22 mouse cellular contexts compared by ENCODE assay signal in genomic region chr17:49965846-49966762, GRCm38 (mm10).
DNase-seq lines count a peak whose midpoint lies in the region; ATAC-seq and TF ChIP-seq lines count a peak whose summit lies in the region.
"Had no signal": no experiment of that assay in that cellular context is flagged by ENCODE, and none has a peak within 500 bp of the region (broad histone marks: within the 10 kb centered on the region; RNA-seq: fewer than 3 reads in every experiment).

No protein-coding gene starts in this region.

- H3K4me1 ChIP-seq in hindbrain, embryonic 13.5 days (replicated peaks), result peaks cover 6% of the 10 kb centered on the region; the same call in 1 of the 2 replicates
- no peaks in the 10 kb centered on the region for H3K4me1 ChIP-seq in hindbrain, embryonic 10.5 days (replicated peaks)
- H3K4me1 ChIP-seq in forebrain, embryonic 15.5 days, result peaks cover 16% of the 10 kb centered on the region
- no peaks in the 10 kb centered on the region for H3K4me1 ChIP-seq in hindbrain, postnatal 0 days (ENCODE audit: insufficient read depth, low read length)
- H3K4me1 ChIP-seq: embryonic facial prominence, embryonic 12.5 days; heart, embryonic 12.5 days; limb, embryonic 10.5 days; lung, embryonic 15.5 days; stomach, embryonic 15.5 days had no signal

- TF ChIP-seq CTCF in brain, embryonic 14.5 days (IDR thresholded peaks at IDR 0.05; ENCODE audit: borderline replicate concordance, extremely low read depth, insufficient read depth, insufficient read length), result no peak
- no peak for TF ChIP-seq CTCF in hindbrain, postnatal 0 days (IDR thresholded peaks at IDR 0.05; ENCODE audit: low read depth)

- ATAC-seq in hindbrain, embryonic 13.5 days (ENCODE audit: low FRiP score), result no peak
- ATAC-seq in forebrain, embryonic 15.5 days (replicated peaks), result peak; percentile 82
- ATAC-seq in hindbrain, postnatal 0 days, result peak; percentile 42; the same call in 1 of the 2 replicates

- TF ChIP-seq POLR2A in brain, embryonic 14.5 days (IDR thresholded peaks at IDR 0.05; ENCODE audit: borderline replicate concordance, extremely low read depth, insufficient read depth, insufficient read length, poor library complexity, severe bottlenecking), result no peak

- 0 out of 2 replicates have a peak overlapping the region, but pooled peaks have one; percentile 30 for H3K27ac ChIP-seq in hindbrain, embryonic 13.5 days
- H3K27ac ChIP-seq in hindbrain, embryonic 10.5 days, result no peak overlapping the region
- H3K27ac ChIP-seq in forebrain, embryonic 15.5 days (replicated peaks), result peak overlapping the region; percentile 86
- H3K27ac ChIP-seq in hindbrain, postnatal 0 days, result no peak overlapping the region
- H3K27ac ChIP-seq: embryonic facial prominence, embryonic 12.5 days; kidney, postnatal 0 days; limb, embryonic 10.5 days; liver, embryonic 15.5 days; lung, embryonic 15.5 days; stomach, embryonic 15.5 days had no signal

- whole genome bisulfite sequencing in hindbrain, embryonic 13.5 days, result 76% methylated on average over 17 of the region's 17 CpGs
- WGBS in hindbrain, embryonic 10.5 days, result 91% methylated on average over 17 of the region's 17 CpGs
- 48% methylated on average over 17 of the region's 17 CpGs for WGBS in forebrain, embryonic 15.5 days
- WGBS in hindbrain, postnatal 0 days, result 64% methylated on average over 17 of the region's 17 CpGs

- H3K4me3 ChIP-seq in hindbrain, embryonic 13.5 days, result no peak overlapping the region
- no peak overlapping the region for H3K4me3 ChIP-seq in hindbrain, embryonic 10.5 days
- no peak overlapping the region for H3K4me3 ChIP-seq in forebrain, embryonic 15.5 days
- no peak overlapping the region for H3K4me3 ChIP-seq in hindbrain, postnatal 0 days (ENCODE audit: low read length)
- H3K4me3 ChIP-seq: embryonic facial prominence, embryonic 12.5 days; heart, embryonic 12.5 days; limb, embryonic 10.5 days; liver, embryonic 15.5 days; lung, embryonic 15.5 days; stomach, embryonic 15.5 days had no signal

- H3K9me3 ChIP-seq in hindbrain, embryonic 13.5 days, result peaks cover 8% of the 10 kb centered on the region
- H3K9me3 ChIP-seq in hindbrain, embryonic 10.5 days, result 0 out of 2 replicates have a peak, but pooled peaks cover 5% of the 10 kb centered on the region
- H3K9me3 ChIP-seq in forebrain, embryonic 15.5 days, result no peaks in the 10 kb centered on the region
- peaks cover 5% of the 10 kb centered on the region; the same call in 1 of the 2 replicates for H3K9me3 ChIP-seq in hindbrain, postnatal 0 days (ENCODE audit: low read length)
- H3K9me3 ChIP-seq: embryonic facial prominence, embryonic 12.5 days; limb, embryonic 10.5 days; liver, embryonic 15.5 days; lung, embryonic 15.5 days; stomach, embryonic 15.5 days had no signal

- no peak for DNase-seq in hindbrain, embryonic 10.5 days (ENCODE audit: low spot score)
- peak; percentile 82 for DNase-seq in brain, embryonic 14.5 days (ENCODE audit: low read depth)
- peak; percentile 21 for DNase-seq in hindbrain, postnatal 0 days (ENCODE audit: low spot score)
- DNase-seq in layer of hippocampus, adult 8-10 months (ENCODE audit: low spot score in 2 of 2), result no peak
- DNase-seq in gastrocnemius, postnatal 10 days, result no peak
- DNase-seq: adrenal gland, adult 2 months; cerebellum, adult 18-20 months; cerebellum, postnatal 25 days; heart, postnatal 14 days; kidney, adult 18-20 months; liver; lung, postnatal 4 days; thymus, postnatal 25 days had no signal

- H3K4me2 ChIP-seq in hindbrain, embryonic 13.5 days, result no peak overlapping the region
- no peak overlapping the region for H3K4me2 ChIP-seq in forebrain, embryonic 15.5 days (replicated peaks)
- H3K4me2 ChIP-seq in hindbrain, postnatal 0 days (ENCODE audit: low read depth, low read length), result no peak overlapping the region
- H3K4me2 ChIP-seq: embryonic facial prominence, embryonic 12.5 days; heart, embryonic 12.5 days; liver, embryonic 15.5 days; lung, embryonic 15.5 days; stomach, embryonic 15.5 days had no signal

- H3K27me3 ChIP-seq in hindbrain, embryonic 13.5 days, result 0 out of 2 replicates have a peak, but pooled peaks cover 3% of the 10 kb centered on the region
- H3K27me3 ChIP-seq in hindbrain, embryonic 10.5 days (ENCODE audit: insufficient read depth, poor library complexity, severe bottlenecking), result 0 out of 2 replicates have a peak, but pooled peaks cover 3% of the 10 kb centered on the region
- no peaks in the 10 kb centered on the region for H3K27me3 ChIP-seq in forebrain, embryonic 15.5 days
- no peaks in the 10 kb centered on the region for H3K27me3 ChIP-seq in hindbrain, postnatal 0 days (ENCODE audit: insufficient read depth, low read length)
- H3K27me3 ChIP-seq: embryonic facial prominence, embryonic 12.5 days; heart, embryonic 12.5 days; lung, embryonic 15.5 days; stomach, embryonic 15.5 days had no signal

- H3K36me3 ChIP-seq in hindbrain, embryonic 13.5 days, result no peaks in the 10 kb centered on the region
- no peaks in the 10 kb centered on the region for H3K36me3 ChIP-seq in hindbrain, embryonic 10.5 days
- no peaks in the 10 kb centered on the region for H3K36me3 ChIP-seq in forebrain, embryonic 15.5 days
- no peaks in the 10 kb centered on the region for H3K36me3 ChIP-seq in hindbrain, postnatal 0 days (ENCODE audit: insufficient read depth, low read length)
- H3K36me3 ChIP-seq: embryonic facial prominence, embryonic 12.5 days; heart, embryonic 12.5 days; limb, embryonic 10.5 days; liver, embryonic 15.5 days; lung, embryonic 15.5 days; stomach, embryonic 15.5 days had no signal

- H3K9ac ChIP-seq in hindbrain, embryonic 13.5 days, result no peak overlapping the region
- H3K9ac ChIP-seq in forebrain, embryonic 15.5 days (replicated peaks), result no peak overlapping the region
- no peak overlapping the region for H3K9ac ChIP-seq in hindbrain, postnatal 0 days (replicated peaks; ENCODE audit: low read length)
- H3K9ac ChIP-seq: embryonic facial prominence, embryonic 12.5 days; heart, embryonic 12.5 days; liver, embryonic 15.5 days; lung, embryonic 15.5 days; stomach, embryonic 15.5 days had no signal

Comparison
In these comparisons a context has a peak if more than half of its experiments do, and no peak if none do; other contexts are left out.
1. H3K27ac ChIP-seq: peak in hindbrain, embryonic 13.5 days (single experiment) and forebrain, embryonic 15.5 days (single experiment); none in hindbrain, embryonic 10.5 days (single experiment) and hindbrain, postnatal 0 days (single experiment).
2. DNase-seq: peak in brain, embryonic 14.5 days (single experiment) and hindbrain, postnatal 0 days (single experiment); none in hindbrain, embryonic 10.5 days (single experiment), layer of hippocampus, adult 8-10 months (0 of 2) and gastrocnemius, postnatal 10 days (single experiment).